Mouse (Mus musculus) Muller cell, postnatal 12 days (primary cell): ENCODE results near the gene Ccdc27.

ENCODE experiments used
- DNase-seq: peaks from one replicate; pipeline ENCODE4 v3.0.0-alpha.2; 2015; ENCODE audit errors: inconsistent ontology term

The Ccdc27 gene

DNA sequence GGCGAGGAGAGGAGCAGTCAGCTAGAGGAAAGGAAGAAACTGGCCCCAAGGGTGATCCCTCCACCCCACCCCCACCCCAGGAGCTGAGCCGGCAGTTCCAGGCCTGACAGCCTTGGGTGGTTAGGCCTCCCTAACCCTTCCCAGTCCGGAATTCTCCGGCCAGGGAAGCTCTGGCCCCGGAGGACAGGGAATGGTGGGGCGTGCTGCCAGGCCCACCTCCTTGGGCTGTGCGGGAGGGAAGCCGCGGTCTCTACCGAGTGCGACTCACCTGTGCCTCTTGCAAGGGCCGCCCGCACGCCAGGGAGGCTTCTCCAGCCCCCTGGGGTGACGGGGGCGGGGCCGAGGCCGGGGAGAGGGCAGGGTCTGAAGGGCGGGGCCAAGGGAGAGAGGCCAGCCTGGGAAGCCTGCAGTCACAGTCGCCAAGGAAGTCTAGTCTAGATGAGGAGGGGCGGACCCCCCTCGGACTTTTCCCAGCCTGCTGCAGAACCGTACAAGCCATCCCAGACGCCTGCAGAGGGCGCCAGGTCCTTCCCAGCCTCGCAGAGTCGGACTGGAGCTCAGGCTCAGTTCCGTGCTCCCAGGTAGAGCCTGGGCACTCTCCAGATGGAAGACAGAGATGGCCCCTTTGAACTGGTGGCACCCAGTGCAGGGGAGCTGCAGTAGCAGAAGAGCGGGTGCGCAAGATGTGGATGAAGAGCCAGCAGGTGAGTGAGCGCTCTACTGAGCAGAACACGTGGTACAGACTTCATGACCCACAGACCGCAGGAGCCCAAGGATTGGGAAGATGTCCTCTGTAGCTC is 16.6 kb downstream of the Ccdc27 start, which contains the start of gene Smim1:
Gene Smim1 (minus strand): TSS at position 590 of the 800 bp plus-strand sequence.
- peak; percentile 53 for DNase-seq

DNA sequence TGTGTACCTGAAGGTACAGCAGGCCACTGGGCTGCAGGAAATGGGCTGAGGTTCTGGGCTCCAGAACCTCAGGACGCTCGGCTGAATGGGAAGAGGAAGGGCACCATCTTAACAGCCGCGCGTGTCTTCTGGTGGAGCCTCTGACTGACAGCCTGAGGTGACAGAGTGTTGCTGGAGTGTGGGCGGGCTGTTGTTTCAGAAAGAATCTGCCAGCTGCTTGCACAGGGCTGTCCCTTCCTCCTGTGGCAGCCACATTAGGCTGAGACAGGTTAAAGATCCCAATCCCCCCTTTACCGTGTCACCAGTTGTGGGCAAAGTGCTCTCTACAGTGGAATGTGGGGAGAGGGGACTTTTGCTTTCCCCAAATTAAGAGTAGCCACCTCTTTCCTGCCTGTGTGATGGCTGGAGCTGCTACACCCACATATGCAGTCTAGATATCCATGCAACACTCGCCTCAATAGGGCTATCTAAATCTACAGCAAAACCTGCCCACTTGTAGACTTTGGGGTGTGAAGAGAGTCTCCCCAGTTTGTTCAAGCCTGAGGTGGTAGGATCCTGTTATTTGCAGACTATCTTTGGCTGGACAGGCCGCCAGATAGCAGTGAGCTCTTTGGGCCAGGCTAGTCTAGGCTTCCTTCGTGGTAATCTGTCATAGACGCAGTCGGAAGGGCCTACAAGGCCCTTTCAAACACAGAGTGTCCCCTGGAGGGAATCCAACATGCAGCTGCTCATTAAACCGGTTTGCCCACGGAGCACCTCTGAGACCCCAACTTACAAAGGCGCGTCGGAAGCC is 17.6 kb downstream of the Ccdc27 start:
- DNase-seq = no peak

DNA sequence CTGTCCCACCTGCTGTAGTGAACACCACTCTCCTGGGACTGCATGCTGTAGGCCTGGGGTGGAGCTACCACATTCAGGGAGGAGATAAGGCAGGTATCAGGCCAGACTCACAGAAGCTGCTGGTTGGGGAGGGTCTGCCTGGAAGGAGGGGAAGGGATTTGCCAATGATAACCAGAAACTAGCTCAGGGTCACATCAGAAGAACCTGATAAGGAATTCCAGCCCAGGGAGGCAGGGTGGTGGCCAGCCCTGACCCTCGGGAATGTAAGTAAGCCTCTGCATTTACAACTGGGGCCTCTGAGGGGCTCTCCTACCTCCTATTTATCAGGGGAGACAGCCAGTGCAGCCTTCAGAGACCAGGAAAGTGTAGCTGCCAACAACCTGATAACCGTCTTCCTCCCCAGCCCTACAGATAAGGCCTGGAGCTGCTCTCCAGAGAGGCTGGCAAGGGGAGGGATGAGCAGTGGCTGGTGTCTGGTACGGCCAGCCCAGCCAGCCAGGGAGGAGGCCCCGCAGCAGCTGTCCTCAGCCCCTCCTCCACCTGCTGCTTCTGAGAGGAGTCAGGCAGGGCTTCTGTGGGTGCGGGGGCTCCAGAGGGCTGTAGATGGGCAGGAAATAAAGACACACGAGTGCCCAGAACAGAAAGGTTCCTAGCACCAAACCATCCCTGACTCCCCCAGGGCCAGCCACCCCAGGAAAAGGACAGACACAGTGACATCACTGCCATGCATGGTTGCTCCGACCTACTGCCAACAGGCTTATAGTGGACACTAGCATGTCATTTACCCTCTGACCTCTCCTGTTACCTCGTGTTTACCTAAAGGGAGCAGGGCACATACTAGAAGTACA is 18.5 kb downstream of the Ccdc27 start:
- DNase-seq = no peak

DNA sequence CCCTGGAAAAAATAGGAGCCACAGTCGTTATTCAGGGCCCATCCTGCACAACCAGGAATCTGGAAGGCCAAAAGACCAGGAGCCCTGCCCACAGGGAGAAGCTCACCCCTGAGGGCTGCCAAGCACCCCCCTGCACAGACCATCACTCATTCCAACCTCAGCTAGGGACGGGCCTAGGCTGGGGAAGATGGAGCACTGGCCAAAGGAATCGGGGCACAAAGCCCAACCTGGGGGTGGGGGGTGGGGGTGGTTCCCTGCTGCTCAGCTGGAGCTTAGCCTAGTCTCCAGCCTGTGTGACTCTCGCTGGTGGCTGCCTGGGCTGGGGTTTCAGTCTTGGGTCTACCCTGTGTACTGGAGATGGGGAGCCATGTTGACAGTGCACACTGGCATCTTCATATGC is 19.6 kb downstream of the Ccdc27 start:
- DNase-seq = peak; percentile 59

DNA sequence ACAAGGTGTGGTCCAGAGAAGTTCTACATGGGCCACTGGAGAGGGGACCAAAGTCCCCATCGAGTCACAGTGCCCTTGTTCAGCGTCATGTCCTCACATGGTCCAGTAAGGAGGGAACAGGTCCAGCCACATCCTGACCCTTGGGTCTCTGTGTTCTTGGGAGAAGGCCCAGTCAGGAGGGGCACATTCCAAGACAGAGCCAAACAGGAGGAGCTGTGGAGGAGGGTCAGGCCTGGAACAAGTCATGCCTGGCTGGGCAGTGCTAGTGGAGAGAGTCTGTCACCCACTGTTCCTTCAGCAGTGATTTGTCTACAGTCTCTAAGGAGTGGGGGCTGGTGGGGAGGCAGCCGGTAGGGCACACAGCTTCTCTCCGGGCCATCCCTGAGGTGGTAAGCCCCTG is 20.1 kb downstream of the Ccdc27 start:
- DNase-seq = peak; percentile 31

DNA sequence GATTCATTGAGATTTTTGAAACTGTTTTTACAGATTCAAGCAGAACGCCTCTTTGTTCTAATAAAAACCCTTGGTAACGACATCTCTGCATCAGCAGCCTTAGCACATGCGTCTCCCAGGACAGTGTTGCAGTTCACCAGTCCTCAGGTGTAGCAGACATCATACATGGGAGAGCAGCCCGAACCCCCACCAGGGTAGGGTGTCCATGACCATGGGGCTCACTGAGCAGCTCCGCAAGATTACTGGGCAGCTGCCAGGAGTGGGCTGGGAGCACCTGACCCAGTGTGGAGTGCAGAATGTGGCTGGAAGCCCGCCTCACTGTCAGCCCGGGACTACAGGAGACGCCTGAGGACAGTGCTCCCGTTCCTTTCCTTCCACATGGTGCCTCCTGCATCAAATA is 21.0 kb downstream of the Ccdc27 start:
- no peak for DNase-seq

DNA sequence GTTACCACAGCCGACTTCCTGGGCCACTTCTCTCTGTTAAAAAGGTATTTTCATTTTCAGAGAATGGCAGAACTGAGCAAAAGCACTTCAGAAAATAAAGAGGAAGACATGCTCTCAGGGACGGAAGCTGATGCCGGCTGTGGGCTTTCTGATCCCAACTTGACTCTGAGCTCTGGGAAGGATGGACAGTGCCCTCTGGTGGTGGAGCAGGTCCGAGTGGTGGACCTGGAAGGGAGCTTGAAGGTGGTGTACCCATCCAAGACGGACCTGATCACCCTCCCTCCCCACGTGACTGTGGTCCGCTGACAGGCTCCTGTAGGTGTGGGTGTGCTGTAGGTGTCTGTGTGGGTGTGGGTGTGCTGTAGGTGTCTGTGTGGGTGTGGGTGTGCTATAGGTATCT is 22.9 kb downstream of the Ccdc27 start:
- no peak for DNase-seq

DNA sequence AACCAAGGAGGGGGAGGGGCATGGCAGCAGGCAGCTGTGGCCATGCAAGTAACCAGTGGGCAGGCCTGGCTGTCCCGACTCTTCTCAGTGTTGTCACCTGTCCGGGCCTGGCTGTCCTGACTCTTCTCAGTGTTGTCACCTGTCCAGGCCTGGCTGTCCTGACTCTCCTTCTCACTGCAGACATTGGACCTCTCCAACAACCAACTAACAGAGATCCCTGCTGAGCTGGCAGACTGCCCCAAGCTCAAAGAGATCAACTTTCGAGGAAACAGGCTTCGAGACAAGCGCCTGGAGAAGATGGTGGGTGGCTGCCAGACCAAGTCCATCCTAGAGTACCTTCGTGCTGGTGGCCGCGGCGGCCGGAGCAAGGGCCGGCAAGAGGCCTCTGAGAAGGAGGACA is 27.0 kb downstream of the Ccdc27 start:
- no peak for DNase-seq

DNA sequence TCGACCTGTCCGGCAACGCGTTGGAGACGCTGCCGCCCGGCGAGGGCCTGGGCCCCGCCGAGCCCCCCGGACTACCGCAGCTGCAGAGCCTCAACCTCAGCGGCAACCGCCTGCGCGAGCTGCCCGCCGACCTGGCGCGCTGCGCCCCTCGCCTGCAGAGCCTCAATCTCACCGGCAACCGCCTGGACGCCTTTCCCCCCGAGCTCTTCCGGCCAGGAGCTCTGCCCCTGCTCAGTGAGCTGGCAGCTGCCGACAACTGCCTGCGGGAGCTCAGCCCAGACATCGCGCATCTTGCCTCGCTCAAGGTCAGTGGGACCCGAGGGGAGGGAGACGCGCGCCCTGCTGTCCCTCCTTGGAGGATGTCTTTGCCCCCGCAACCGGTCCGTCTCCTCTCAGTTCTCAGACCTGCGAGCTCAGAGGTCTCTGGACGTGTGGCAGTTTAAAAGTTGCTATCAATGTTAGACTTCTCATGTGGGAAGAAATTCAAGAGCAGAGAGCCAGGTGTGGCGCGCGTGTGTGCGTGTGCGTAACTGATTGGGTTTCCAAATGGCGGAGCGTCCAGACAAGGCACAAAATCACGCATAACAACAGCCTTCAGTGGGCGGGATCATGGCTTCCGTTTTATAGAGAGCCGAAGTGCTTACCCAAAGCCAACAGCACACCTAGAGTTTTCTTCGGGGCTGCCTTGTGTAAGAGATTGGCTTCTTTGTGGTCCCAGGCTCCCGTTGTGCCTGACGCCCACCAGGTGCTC is 30.2 kb downstream of the Ccdc27 start:
- DNase-seq = peak; percentile 30

DNA sequence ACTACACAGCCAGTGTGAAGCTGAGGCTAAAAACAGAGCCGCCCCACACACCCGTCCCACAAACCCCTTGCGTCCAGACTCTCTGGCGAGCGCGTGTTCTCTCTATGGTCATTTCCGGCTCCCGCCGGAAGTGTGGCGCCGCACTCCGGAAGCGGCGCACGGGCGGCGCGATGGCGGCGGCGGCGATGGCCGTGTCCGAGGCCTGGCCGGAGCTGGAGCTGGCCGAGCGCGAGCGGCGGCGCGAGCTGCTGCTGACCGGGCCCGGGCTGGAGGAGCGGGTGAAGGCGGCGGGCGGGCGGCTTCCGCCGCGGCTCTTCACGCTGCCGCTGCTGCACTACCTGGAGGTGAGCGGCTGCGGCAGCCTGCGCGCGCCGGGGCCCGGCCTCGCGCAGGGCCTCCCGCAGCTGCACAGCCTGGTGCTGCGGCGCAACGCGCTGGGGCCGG is 30.8 kb downstream of the Ccdc27 start, which contains the start of gene Lrrc47:
Gene Lrrc47 (plus strand): TSS at position 86 of the 444 bp plus-strand sequence.
- DNase-seq = peak; percentile 81

DNA sequence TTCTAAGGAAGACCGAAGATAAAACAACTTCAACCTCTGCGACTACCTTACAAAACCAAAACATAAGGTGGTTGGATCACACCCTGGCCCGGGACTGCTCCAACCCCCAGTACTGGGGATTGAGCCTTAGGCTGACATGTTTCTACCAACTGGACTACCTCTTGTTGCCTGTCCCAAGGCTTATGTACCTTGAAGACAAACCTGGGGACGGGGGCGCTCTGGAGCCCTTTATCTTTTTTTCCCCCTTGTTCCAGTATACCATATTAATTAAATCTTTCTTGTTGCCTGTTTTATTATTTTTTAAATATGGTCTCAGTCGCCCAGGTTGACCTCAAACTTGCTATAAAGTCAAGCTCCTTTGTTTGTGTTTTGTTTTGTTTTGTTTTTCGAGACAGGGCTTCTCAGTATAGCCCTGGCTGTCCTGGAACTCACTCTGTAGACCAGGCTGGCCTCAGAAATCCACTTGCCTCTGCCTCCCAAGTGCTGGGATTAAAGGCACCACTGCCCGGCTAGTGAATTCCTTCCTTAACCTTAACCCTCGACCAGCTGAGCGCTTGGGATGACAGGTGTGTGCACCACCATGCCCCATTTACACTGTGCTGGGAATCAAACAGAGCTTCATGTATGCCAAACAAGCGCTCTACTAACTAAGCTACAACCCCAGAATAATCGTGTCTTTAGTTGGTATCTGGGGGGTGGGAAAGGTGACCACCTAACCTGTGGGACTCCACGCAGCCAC is 31.4 kb downstream of the Ccdc27 start:
- no peak for DNase-seq

DNA sequence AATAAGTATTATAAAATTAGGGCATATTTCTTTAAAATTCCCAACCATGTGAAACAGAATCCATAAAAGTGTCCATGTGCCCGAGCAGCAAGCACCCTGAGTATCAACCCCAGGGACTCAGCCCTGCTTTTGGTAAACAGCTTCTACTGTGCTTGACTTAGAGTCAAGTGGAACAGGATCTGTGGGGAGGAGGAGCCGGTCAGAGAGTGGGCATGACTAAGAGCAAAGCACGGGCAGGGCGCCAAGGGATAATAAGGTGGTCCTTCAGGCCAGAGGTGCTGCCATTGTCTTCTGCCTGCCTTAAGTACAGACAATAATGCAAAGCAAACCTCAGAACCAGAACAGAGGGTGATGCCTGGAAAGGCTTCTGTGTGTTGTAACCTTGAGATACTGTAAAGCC is 34.7 kb downstream of the Ccdc27 start:
- no peak for DNase-seq

DNA sequence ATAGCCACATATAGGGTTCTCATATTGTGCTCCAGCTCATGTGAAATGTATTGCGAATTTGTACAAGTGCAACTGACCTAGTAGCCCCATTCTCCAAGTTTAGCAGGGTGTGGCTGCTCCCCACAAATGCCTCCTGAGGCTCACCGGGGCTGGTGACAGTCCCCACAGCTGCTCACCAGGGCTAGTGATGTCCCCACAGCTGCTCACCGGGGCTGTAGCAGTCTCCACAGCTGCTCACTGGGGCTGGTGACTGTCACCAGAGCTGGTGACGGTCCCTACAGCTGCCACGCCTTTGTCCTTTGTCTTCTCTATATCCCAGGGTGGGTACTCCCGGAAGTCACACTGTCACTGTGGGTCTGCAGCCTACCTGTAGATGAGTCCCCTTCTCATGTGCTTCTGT is 36.2 kb downstream of the Ccdc27 start:
- DNase-seq = no peak

DNA sequence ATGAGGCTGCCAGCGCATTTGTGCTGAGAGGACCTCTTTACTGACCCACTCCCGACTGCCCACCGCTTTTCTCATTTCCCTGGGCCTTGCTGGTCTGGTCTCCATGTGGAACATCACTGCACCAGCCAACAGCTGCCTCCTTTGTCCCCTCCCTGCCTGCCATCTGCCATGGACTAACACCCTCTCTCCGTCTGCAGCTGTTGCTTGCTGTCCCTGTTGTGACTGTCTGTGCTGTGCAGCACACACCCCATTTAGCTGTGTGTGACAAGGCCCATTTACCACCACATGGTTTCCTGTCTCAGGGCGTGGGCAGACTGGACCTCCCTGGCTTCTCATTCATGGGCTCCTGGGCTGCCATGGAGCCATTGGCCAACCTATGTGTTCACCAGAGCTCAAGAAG is 37.0 kb downstream of the Ccdc27 start:
- DNase-seq = no peak

DNA sequence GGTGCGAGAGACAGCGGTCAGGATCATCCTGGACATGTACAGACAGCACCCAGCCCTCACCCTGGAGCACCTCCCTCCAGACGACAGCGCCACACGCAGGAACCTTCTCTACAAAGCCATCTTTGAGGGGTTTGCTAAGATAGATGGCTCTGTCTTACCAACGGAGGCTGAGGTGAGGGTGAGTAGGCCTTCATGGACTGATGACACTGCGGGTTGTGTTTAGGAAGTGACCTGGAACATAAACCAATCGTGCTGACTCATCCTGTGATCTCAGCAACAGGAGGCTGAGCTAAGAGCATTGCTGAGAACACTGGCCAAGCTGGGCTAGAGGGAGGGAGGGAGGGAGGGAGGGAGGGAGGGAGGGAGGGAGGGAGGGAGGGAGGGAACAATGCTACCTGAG is 49.0 kb downstream of the Ccdc27 start:
- no peak for DNase-seq

DNA sequence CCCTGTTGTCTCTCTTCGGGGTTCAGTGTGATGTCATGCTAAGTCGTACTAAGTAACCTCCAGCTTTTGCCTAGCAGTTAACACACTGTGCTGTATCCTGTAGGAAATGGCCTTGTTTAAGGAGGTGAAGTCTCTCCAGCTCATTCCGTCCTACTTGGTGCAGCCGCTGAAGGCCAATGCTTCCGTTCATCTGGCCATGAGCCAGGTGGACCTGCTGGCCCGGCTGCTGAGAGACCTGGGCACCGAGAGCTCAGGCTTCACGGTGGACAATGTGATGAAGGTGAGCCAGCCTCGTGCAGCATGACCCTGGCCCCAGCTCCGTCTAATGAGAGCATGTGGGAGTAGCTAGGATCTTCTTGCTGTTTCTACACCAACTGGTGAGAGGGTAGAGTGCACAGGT is 49.8 kb downstream of the Ccdc27 start:
- DNase-seq = no peak

DNA sequence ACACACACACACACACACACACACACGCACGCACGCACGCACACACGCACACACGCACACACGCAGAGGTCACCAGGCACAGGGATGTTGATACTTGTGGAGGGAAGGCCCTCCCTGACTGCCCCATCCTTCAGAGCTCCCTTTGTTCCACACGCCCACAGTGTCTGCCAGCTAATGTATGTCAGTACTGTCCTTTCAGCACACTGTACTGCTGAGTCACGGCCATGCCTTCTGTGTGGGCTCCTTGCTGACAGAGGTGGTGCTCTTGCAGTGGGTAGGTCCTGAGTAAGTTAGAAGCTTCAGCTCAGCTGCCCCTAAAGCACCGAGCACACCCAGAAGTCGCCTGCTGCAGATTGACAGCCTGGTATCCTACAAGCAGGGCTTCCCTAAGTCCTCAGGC is 62.0 kb downstream of the Ccdc27 start:
- DNase-seq = peak; percentile 7

DNA sequence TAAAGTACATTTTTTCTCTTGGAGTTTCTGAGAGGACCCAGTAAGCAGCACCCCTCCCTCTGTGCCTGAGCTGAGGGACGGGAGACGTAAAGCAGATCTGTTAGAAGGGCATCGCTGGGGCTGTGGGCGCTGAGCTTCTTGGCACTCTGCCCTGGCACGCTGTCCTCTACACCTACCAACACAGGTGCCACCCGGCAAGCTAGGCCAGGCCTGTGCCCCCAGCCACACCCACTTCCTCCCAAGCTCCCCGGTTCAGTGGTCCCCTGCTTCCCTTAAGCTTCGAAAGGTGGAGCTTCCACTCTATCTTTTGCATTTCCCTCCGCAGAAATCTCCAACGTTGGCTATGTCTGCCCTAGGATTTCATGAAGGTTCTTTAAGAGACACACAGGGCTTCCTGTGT is 63.2 kb downstream of the Ccdc27 start:
- no peak for DNase-seq
